Mouse (Mus musculus): Measurements from ENCODE around the gene Phf5a.

Phf5a gene

DNA sequence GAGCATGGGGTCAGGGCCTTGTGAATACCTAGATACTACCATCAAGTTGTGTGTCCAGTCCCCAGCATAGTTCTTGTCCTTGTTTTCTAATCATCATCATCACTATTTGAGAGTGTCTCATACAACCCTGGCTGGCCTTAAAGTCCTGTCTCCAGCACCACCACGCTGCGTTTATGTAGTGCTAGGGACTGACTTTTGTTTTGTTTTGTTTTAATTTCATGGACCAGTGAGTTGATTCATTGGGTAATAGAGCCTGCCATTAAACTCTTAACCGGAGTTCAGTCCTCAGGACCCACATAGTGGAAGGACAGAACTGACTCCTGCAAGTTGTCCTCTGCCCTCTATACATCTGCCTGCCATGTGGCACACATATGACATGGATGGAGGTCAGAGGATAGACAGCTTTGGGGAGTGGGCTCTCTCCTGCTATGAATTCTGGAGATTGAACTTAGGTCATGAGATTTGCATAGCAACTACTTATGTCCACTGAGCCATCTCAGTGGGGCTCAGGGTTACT, 13.8 kb upstream of the Phf5a start:
- DNase-seq (ENCODE audit: low spot score), result no peak

GRCm38 (mm10) chr15:81882348-81882747, 10.6 kb upstream of the Phf5a start:
- no peak for DNase-seq (ENCODE audit: low spot score)

DNA sequence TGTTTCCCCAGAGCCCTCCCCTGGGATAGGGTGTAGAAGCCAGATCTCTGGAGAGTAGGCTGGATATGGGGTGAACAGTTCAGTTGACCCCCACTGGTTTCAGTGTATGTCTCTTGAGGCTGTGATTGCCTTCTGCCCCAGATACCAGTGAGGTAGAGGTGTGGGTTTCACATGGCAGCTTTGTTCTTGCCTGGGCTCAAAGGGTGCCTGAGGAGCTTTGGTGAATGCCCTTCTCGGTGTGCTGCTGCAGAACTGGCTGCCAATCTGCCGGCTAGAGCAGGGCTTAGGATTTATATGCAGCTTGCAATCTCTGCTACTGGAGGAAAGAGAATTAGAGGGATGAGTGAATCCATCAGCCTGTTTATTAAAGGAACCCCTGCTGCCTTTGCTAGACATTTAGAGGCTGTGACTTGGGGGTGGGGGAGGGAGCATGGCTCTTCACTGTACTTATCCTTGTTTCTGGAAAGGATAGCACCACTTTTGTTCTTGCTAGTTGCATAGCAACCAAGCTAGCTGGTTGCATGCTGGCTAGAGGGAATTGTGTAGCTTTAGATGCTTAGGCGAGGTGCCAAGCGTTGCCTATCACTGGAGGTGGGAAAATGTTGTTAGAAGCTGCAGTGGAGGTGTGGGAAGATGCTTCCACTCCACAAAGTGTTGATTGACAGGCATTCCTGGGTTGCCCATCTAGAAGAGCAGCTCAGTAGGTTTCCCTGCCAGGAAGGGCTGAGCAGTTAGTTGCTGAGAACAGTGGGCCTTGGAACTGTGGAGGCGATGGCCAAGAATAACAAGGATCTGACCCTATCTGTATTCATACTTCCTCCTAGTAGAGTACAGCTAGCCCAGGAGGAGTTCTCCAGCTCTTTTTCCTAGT, 8.1 kb upstream of the Phf5a start:
- peak; percentile 68 for DNase-seq (ENCODE audit: low spot score)

DNA sequence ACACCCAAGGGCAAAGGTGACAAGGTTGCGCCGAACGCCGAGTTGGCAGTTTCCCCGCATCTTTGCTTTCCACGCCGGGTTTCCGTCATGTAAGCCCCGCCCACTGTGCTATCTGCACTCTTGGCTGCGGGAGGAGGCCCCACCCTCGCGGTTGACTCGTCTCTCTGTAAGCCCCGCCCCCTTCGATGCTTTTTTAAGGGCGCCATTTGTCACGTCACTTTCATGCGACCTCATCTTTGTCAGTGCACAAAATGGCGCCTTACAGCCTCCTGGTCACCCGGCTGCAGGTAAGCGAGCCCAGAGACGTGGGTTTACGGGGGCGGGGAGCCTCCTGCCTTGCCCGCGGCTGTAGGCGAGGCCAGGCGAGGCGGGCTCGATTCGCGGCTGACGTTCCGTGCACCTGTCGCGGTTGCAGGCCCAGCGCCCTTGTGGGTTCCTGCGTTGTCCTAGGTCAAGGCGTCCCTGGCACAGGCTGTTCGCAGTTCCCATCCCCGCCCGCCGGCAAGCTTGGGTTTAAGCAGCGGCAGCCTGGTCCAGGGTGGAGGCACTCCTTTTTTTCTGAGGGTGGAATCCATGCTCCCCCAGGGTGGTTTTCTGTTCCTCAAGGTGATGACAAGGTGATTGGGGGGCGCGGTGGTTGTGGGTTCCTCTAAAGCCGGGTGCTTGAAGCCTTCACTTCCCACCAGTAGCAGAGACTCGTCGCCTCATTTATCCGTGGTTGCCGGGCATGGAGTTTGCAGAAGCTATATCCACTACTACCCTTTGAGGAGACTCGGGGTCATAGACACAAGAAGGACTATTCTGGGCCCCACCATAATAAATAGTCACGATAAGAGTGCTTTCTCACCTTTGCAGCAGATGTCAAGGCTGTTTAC, 788 bp upstream of the Phf5a start, which contains the start of gene Aco2:
Gene Aco2 (plus strand): TSS at position 48 of the 875 bp plus-strand sequence.
- DNase-seq (ENCODE audit: low spot score), result peak; percentile 100

DNA sequence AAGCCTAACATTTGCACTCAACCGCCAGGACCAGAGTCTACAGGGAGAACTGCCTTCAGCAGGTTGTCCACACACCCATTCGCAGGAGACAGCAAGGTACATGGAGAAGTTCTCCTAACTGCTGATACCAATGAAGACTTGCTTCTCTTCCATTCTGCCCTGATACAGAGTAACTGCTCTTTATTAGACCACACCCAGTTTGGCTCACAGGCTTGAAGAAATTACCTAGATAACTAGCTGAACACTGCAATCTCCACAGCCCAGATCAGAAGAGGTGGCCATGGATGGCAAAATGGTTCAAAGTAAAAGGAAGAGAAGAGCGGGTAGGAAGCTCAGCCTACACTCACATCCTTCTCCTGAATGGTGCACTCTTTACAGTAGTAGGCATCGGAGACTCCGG, 1.7 kb downstream of the Phf5a start:
- DNase-seq (ENCODE audit: low spot score), result no peak

DNA sequence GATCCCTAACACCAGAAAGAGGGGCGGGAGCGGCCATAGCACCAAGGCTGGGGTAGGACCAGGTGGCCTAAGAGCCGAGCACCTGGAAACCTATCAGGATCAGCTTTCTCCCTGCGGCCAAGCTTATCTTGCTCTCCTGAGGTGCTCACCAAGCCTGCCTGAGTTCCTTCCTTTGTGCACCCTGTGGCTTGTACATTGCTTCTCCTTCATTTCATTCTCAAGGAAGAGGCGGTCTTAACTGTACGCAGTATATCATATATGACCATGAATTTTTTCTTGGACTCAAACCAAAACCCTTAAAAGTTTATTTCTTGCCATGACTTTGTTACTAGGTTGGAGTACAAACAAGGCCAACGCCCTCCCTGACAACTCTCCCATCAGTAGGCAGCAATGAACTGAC, 7.5 kb downstream of the Phf5a start:
- DNase-seq (ENCODE audit: low spot score), result no peak

DNA sequence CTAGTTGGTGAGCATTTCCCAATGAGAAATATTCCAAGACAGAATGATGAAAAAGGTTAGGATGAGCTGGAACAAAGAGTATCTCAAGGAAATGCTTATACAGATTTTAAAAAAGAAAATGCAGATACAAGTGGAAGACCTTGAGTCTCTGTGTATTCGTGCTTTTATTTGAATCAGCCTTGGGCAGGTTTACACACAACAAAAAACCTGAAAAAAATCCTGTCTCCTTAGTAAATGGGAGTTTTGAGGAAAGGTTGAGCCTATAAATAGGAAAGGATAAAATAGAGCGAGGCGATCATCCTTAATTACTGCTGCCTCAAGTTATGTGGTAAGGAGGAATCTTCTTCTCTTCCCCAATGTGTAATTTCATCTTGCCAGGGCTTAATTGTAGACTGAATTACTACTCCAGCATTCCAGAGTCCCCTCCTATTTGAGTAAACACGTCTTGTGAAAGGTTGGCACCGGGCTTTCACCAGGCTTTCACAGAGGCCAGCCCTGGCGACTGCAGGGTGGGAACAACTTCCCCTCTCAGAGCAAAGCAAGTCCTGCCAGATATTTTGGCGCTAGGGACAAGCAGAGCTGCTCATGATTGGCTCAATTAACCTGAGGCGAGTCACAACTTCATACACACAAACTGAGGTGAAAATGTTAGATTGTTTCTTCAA, 11.1 kb downstream of the Phf5a start:
- DNase-seq (ENCODE audit: low spot score), result peak; percentile 64

DNA sequence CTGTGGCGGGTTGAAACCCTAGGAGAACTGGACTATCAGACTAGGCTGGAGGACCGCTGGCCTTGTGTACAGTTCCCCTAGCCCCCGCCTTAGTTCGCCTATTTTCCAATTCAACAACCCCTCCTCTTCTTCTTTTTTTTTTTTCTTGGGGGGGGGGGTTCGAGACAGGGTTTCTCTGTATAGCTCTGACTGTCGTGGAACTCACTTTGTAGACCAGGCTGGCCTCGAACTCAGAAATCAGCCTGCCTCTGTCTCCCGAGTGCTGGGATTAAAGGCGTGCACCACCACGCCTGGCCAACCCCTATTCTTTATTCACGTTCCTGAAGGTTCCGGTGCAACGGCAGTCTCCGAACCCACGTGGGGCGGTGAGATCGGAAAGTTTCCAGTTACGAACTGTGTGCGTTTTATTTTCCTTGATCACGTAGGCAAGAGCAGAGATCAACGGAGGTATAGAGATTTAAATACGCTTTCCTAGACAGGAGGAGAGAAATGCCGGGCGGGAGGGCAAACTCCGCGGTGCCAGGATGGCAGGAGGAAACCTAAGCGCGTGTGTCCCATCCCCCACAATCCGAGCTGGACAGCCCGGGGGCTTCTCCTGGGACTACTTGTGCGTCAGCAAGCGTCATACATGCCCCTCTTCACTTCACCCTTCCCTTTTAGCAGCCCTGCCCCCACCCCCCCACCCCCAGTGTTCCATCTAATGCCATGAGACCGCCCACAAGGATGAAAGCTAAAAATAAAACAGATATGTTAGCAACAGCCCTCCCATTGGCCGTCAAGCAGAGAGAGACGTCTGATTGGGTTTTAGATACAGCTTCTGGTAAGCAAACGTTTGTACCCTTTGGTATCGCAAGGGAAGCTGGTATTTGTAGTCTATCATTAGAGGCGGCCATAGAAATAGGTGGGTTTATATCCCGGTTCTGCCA, 12.1 kb downstream of the Phf5a start:
- peak; percentile 98 for DNase-seq (ENCODE audit: low spot score)

- DNase-seq (ENCODE audit: low spot score), result peak; percentile 81
Measured at GRCm38 (mm10) chr15:81858517-81859329, 13.0 kb downstream of the Phf5a start, which contains the start of gene Tob2. Gene Tob2, minus strand, starts transcription at chr15:81858796.

DNA sequence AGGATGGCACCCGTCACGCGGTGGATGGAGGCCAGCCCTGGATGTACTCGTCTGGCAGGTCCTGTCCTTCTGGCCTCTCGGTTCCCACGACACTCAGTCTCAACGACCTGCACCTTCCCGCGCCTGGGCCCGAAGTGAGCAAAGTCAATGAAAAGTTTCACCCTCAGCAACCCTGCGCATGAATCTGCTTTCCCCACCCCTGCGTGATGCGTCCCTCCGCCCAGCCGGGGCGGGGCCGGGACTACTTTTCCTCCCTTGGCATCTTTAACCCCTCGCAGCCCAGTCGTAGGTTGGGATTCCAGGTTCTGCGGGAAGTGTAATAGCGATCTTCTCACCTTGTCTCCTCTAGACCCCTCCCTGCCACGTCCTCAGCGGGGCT, 13.6 kb downstream of the Phf5a start:
- DNase-seq (ENCODE audit: low spot score), result peak; percentile 97

DNA sequence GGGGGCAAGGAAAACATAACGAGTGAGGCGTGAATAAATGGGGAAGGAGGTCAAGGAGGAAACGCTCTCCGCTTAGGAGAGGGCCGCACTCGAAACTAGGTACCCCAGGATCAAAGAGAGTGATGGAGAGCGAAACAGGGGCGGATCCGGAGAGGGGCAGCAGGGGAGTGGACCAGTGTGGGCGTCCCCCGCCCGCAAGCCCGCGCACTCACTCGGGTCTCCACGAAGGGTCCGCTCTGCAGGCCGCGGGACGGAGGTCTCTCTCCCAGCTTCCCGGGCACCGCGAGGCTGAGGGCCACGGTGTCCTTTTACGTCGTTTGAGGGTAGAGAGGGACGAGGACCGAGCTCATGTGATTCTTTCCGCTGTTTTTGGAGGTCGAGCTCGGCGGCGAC, 14.0 kb downstream of the Phf5a start:
- DNase-seq (ENCODE audit: low spot score), result no peak

- peak; percentile 64 for DNase-seq (ENCODE audit: low spot score)
Measured at GRCm38 (mm10) chr15:81856938-81857723, 14.6 kb downstream of the Phf5a start.

DNA sequence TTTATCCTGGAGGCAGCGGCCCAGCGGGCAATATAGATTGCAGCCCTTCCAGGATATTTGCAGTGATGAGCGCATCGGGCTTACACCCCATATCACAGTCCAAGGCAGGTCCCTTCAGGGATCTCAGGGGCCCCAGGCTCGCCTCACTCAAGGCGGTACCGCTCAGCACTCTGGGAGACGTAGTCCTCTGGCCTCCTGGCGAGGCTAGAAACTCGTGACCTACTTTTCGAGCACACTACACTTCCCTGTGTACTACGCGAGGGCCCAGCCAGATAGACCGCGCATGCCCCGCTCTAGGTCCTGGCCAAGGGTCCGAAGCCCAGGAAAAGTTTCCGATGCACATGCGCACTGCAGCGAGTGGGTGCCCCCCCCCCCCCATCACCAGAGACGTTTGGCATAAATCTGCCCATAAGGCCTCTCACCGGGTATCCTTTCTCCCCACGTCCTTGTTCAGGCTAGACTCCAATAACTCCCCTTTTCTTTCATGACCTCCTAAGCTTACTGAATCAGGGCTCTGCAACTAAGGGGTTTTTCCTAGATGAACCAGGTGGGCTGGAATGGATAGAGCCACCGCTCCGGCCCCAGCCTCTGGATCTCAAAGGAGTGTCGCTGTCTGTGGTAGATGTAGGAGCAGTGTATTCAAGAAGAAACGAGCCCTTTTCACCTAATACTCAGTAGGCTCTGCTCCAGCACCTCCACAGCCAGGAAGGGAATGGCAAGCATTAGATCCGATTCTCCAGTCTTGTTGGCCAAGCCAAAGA, 15.5 kb downstream of the Phf5a start:
- peak; percentile 96 for DNase-seq (ENCODE audit: low spot score)

DNA sequence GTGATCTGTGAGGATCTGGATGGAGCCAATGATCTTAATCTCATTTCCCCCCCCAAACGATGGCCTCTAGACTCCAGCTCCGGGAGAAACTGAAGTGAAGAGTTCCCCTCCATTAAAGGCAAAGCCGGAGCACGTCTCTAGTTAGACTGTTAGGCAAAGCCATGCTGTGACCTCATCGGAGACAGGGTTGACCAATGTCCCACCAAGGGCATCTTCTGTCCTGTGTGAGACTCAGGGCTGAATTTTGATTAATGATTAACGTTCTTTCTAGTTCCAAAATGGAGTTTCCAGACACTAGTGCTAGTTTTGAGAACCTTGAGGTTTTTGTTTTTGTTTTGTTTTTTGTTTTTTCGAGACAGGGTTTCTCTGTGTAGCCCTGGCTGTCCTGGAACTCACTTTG, 18.6 kb downstream of the Phf5a start:
- no peak for DNase-seq (ENCODE audit: low spot score)

DNA sequence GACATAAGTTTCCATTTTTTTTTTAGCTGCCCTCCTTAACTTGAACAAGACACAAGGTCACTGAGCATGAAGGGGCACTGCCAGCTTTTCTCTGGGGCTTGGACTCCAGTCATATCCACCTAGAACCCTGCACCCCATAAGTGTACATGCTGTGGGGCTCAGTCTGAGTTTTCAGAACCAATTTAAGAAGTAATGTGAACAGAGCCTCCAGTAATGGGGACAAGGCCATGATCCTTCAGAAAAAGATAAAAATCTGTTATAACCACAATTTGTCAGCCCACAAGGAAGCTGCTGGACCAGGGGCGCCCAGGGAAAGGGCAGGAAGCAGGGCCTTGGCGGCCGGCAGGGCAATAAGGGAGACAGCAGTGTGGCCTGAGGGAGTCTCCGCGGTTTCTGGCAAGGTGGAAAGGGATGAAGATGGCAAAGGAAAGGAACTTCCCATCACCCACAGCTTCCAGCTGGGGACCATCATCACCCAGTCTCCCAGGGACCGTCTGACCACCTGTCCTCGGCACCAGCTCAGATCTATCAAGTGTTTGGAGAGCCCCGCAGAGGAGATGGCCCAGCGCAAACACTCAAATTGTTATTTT, 19.2 kb downstream of the Phf5a start:
- DNase-seq (ENCODE audit: low spot score), result no peak

- no peak for DNase-seq (ENCODE audit: low spot score)
Measured at GRCm38 (mm10) chr15:81851375-81851774, 20.3 kb downstream of the Phf5a start.

DNA sequence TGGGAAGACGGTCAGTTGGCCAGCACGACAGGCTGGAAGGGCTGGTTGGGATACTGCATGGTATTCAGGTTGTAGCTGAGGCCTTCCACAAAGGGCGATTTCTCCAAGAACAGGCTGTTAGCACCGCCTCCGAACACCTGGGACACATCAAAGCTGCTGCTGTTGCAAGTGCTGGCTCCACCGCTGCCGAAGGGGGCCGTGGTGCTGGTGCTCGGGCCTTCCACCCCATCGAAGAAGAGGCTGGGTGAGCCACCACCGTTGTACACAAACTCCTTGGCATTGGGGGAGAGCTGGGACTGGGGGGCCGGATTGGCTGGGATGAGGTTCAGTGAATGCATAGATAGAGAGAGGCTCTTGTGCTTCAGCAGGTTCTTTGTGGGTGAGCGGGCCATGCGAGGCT, 21.0 kb downstream of the Phf5a start:
- DNase-seq (ENCODE audit: low spot score), result no peak

- DNase-seq (ENCODE audit: low spot score), result no peak
Measured at GRCm38 (mm10) chr15:81849104-81849503, 22.6 kb downstream of the Phf5a start.
